Mouse (Mus musculus): ENCODE data around the gene Myrip. TPM values are rescaled to one million over a fixed set of nuclear protein-coding genes. Genes with fewer than 3 reads are reported as not detected.

The Myrip gene
- total and polyA plus RNA-seq, 3 experiments, result 0.05 TPM; not detected in 2

- Histone ChIP-seq H3K9me3 (replicated peaks) (no peaks in the 10 kb centered on the region), H3K4me1 (ENCODE audit: insufficient read depth, low read depth, low read length) (no peaks in the 10 kb centered on the region), H3K4me3 (ENCODE audit: low read depth, low read length) (no peak overlapping the region), H3K36me3 (replicated peaks) (no peaks in the 10 kb centered on the region), H3K27me3 (ENCODE audit: insufficient read depth, low read length) (no peaks in the 10 kb centered on the region)
- DNase-seq (ENCODE audit: low spot score), result no peak
- TF ChIP-seq CTCF (IDR thresholded peaks at IDR 0.05; ENCODE audit: low read depth, low read length) (no peak), GATA1 (IDR thresholded peaks at IDR 0.05; ENCODE audit: borderline replicate concordance, low read length) (no peak), TAL1 (conservative IDR thresholded peaks at IDR 0.05; ENCODE audit: low read depth, low read length) (no peak), POLR2AphosphoS5 (IDR thresholded peaks at IDR 0.05; ENCODE audit: insufficient replicate concordance, low read depth, low read length) (no peak), GATA2 (IDR thresholded peaks at IDR 0.05; ENCODE audit: borderline replicate concordance, low read depth, low read length) (no peak)
- ATAC-seq (ENCODE audit: extremely low read depth, insufficient number of reproducible peaks, low FRiP score, poor library complexity, severe bottlenecking), result no peak
These were observed 60.3 kb downstream of the Myrip start for GRCm38 (mm10) chr9:120361656-120362055.

GRCm38 (mm10) chr9:120362684-120363083, 61.4 kb downstream of the Myrip start:
- Histone ChIP-seq H3K36me3 (replicated peaks) (no peaks in the 10 kb centered on the region), H3K4me3 (ENCODE audit: low read depth, low read length) (no peak overlapping the region), H3K27me3 (ENCODE audit: insufficient read depth, low read length) (no peaks in the 10 kb centered on the region), H3K9me3 (replicated peaks) (no peaks in the 10 kb centered on the region), H3K4me1 (ENCODE audit: insufficient read depth, low read depth, low read length) (no peaks in the 10 kb centered on the region)
- no peak for ATAC-seq (ENCODE audit: extremely low read depth, insufficient number of reproducible peaks, low FRiP score, poor library complexity, severe bottlenecking)
- TF ChIP-seq GATA1 (IDR thresholded peaks at IDR 0.05; ENCODE audit: borderline replicate concordance, low read length) (no peak), CTCF (IDR thresholded peaks at IDR 0.05; ENCODE audit: low read depth, low read length) (no peak), GATA2 (IDR thresholded peaks at IDR 0.05; ENCODE audit: borderline replicate concordance, low read depth, low read length) (no peak), POLR2AphosphoS5 (IDR thresholded peaks at IDR 0.05; ENCODE audit: insufficient replicate concordance, low read depth, low read length) (no peak), TAL1 (conservative IDR thresholded peaks at IDR 0.05; ENCODE audit: low read depth, low read length) (no peak)
- no peak for DNase-seq (ENCODE audit: low spot score)

- ATAC-seq (ENCODE audit: extremely low read depth, insufficient number of reproducible peaks, low FRiP score, poor library complexity, severe bottlenecking) (no peak), DNase-seq (ENCODE audit: low spot score) (no peak)
- no peaks in the 10 kb centered on the region for H3K36me3 ChIP-seq (replicated peaks)
- H3K4me1 ChIP-seq (ENCODE audit: insufficient read depth, low read depth, low read length), result no peaks in the 10 kb centered on the region
- H3K27me3 ChIP-seq (ENCODE audit: insufficient read depth, low read length), result no peaks in the 10 kb centered on the region
- H3K9me3 ChIP-seq (replicated peaks), result no peaks in the 10 kb centered on the region
- TF ChIP-seq GATA1 (IDR thresholded peaks at IDR 0.05; ENCODE audit: borderline replicate concordance, low read length), result no peak
- TF ChIP-seq TAL1 (conservative IDR thresholded peaks at IDR 0.05; ENCODE audit: low read depth, low read length), result no peak
- no peak overlapping the region for H3K4me3 ChIP-seq (ENCODE audit: low read depth, low read length)
These were observed 63.5 kb downstream of the Myrip start for GRCm38 (mm10) chr9:120364653-120365283.

GRCm38 (mm10) chr9:120367526-120367925, 66.2 kb downstream of the Myrip start:
- DNase-seq (ENCODE audit: low spot score) (no peak), ATAC-seq (ENCODE audit: extremely low read depth, insufficient number of reproducible peaks, low FRiP score, poor library complexity, severe bottlenecking) (no peak)
- Histone ChIP-seq H3K36me3 (replicated peaks) (no peaks in the 10 kb centered on the region), H3K27me3 (ENCODE audit: insufficient read depth, low read length) (no peaks in the 10 kb centered on the region), H3K4me1 (ENCODE audit: insufficient read depth, low read depth, low read length) (no peaks in the 10 kb centered on the region), H3K4me3 (ENCODE audit: low read depth, low read length) (no peak overlapping the region), H3K9me3 (replicated peaks) (no peaks in the 10 kb centered on the region)
- no peak for TF ChIP-seq CTCF (IDR thresholded peaks at IDR 0.05; ENCODE audit: low read depth, low read length)
- no peak for TF ChIP-seq GATA2 (IDR thresholded peaks at IDR 0.05; ENCODE audit: borderline replicate concordance, low read depth, low read length)
- TF ChIP-seq POLR2AphosphoS5 (IDR thresholded peaks at IDR 0.05; ENCODE audit: insufficient replicate concordance, low read depth, low read length), result no peak
- no peak for TF ChIP-seq TAL1 (conservative IDR thresholded peaks at IDR 0.05; ENCODE audit: low read depth, low read length)
- no peak for TF ChIP-seq GATA1 (IDR thresholded peaks at IDR 0.05; ENCODE audit: borderline replicate concordance, low read length)

- DNase-seq (ENCODE audit: low spot score) (no peak), ATAC-seq (ENCODE audit: extremely low read depth, insufficient number of reproducible peaks, low FRiP score, poor library complexity, severe bottlenecking) (no peak)
- Histone ChIP-seq H3K27me3 (ENCODE audit: insufficient read depth, low read length) (no peaks in the 10 kb centered on the region), H3K36me3 (replicated peaks) (no peaks in the 10 kb centered on the region), H3K9me3 (replicated peaks) (no peaks in the 10 kb centered on the region), H3K4me3 (ENCODE audit: low read depth, low read length) (no peak overlapping the region), H3K4me1 (ENCODE audit: insufficient read depth, low read depth, low read length) (no peaks in the 10 kb centered on the region)
- TF ChIP-seq GATA1 (IDR thresholded peaks at IDR 0.05; ENCODE audit: borderline replicate concordance, low read length), result no peak
- no peak for TF ChIP-seq TAL1 (conservative IDR thresholded peaks at IDR 0.05; ENCODE audit: low read depth, low read length)
- TF ChIP-seq CTCF (IDR thresholded peaks at IDR 0.05; ENCODE audit: low read depth, low read length), result no peak
- no peak for TF ChIP-seq GATA2 (IDR thresholded peaks at IDR 0.05; ENCODE audit: borderline replicate concordance, low read depth, low read length)
These were observed 70.3 kb downstream of the Myrip start for GRCm38 (mm10) chr9:120371633-120372032.

- Histone ChIP-seq H3K36me3 (replicated peaks) (no peaks in the 10 kb centered on the region), H3K27me3 (ENCODE audit: insufficient read depth, low read length) (no peaks in the 10 kb centered on the region), H3K9me3 (replicated peaks) (no peaks in the 10 kb centered on the region), H3K4me1 (ENCODE audit: insufficient read depth, low read depth, low read length) (no peaks in the 10 kb centered on the region), H3K4me3 (ENCODE audit: low read depth, low read length) (no peak overlapping the region)
- TF ChIP-seq GATA2 (IDR thresholded peaks at IDR 0.05; ENCODE audit: borderline replicate concordance, low read depth, low read length), result no peak
- no peak for TF ChIP-seq POLR2AphosphoS5 (IDR thresholded peaks at IDR 0.05; ENCODE audit: insufficient replicate concordance, low read depth, low read length)
- TF ChIP-seq CTCF (IDR thresholded peaks at IDR 0.05; ENCODE audit: low read depth, low read length), result no peak
- TF ChIP-seq GATA1 (IDR thresholded peaks at IDR 0.05; ENCODE audit: borderline replicate concordance, low read length), result no peak
- no peak for TF ChIP-seq TAL1 (conservative IDR thresholded peaks at IDR 0.05; ENCODE audit: low read depth, low read length)
- ATAC-seq (ENCODE audit: extremely low read depth, insufficient number of reproducible peaks, low FRiP score, poor library complexity, severe bottlenecking) (no peak), DNase-seq (ENCODE audit: low spot score) (no peak)
These were observed 71.0 kb downstream of the Myrip start for GRCm38 (mm10) chr9:120372347-120372746.
